Mouse (Mus musculus) midbrain, postnatal 0 days (tissue): ENCODE results near the gene Ppp1r9a. TPM values are rescaled to one million over a fixed set of nuclear protein-coding genes. Genes with fewer than 3 reads are reported as not detected.

ENCODE experiments used
- ATAC-seq: fragments of 200-750 bp; cut with Nextera tagmentation; 2 replicates; pipeline ENCODE4 v1.8.0; 2017; ENCODE audit warnings: moderate number of reproducible peaks, mild to moderate bottlenecking, moderate TSS enrichment, moderate library complexity; ENCODE audit not compliant: low FRiP score
- DNase-seq: peaks from one replicate; pipeline ENCODE4 v3.0.0-alpha.2; 2015; ENCODE audit warnings: low spot score
- H3K27ac ChIP-seq: fragments of 300-500 bp; sonication (generic); 2 replicates; pipeline ENCODE4 v1.5.1; 2014; ENCODE audit warnings: low read depth, mild to moderate bottlenecking, low read length, mixed read lengths
- H3K27me3 ChIP-seq: fragments of 300-500 bp; sonication (generic); 2 replicates; pipeline ENCODE4 v1.6.1; 2014; ENCODE audit warnings: low read length, control low read depth, mixed read lengths; ENCODE audit not compliant: insufficient read depth
- H3K36me3 ChIP-seq: fragments of 300-500 bp; sonication (generic); 2 replicates; pipeline ENCODE4 v1.6.1; 2014; ENCODE audit warnings: low read length, control low read depth, mixed read lengths; ENCODE audit not compliant: insufficient read depth
- H3K4me1 ChIP-seq: fragments of 300-500 bp; sonication (generic); 2 replicates; pipeline ENCODE4 v1.6.1; 2014; ENCODE audit warnings: mild to moderate bottlenecking, control low read depth, antibody characterized with exemption, low read length, mixed read lengths; ENCODE audit not compliant: insufficient read depth
- H3K4me2 ChIP-seq: fragments of 300-500 bp; sonication (generic); 2 replicates; pipeline ENCODE4 v1.6.1; 2014; ENCODE audit warnings: low read depth, mild to moderate bottlenecking, low read length, mixed read lengths; ENCODE audit not compliant: poor library complexity, severe bottlenecking
- H3K4me3 ChIP-seq: fragments of 300-500 bp; sonication (generic); 2 replicates; pipeline ENCODE4 v1.5.1; 2014; ENCODE audit warnings: low read depth, mild to moderate bottlenecking, low read length, moderate library complexity
- H3K9ac ChIP-seq: fragments of 300-500 bp; sonication (generic); replicated peaks from 2 replicates; pipeline ENCODE4 v1.6.1; 2014; ENCODE audit warnings: mild to moderate bottlenecking, low read length, moderate library complexity, mixed read lengths; ENCODE audit not compliant: poor library complexity, severe bottlenecking
- H3K9me3 ChIP-seq: fragments of 300-500 bp; sonication (generic); 2 replicates; pipeline ENCODE4 v1.6.1; 2016; ENCODE audit warnings: low read length, control low read depth
- CTCF ChIP-seq: IDR thresholded peaks from 2 replicates; pipeline ENCODE4 v1.5.1; 2016; ENCODE audit warnings: antibody characterized with exemption, mild to moderate bottlenecking
- WGBS: fragments of 180-500 bp; shearing (Covaris S2); extraction: QIAGEN DNeasy Blood & Tissue Kit; methylation state at CpG from one replicate; pipeline ENCODE4 v1.1.7; 2014; 5-methylcytosine and 5-hydroxymethylcytosine counted together
- polyA plus RNA-seq: library from polyadenylated mRNA; unstranded; fragments of >200 nt; fragmentation: Nextera tagmentation; extraction: Ambion mirVana; gene quantifications from 2 replicates; pipeline ENCODE4 v1.2.1, GENCODE M21; 2015
- total RNA-seq: library from RNA; depleted of rRNA; stranded (reverse); fragments of >200 nt; gene quantifications from 2 replicates; pipeline ENCODE4 v1.2.3, GENCODE M21; 2014

Gene Ppp1r9a
- total and polyA plus RNA-seq, 2 experiments from 2014 or later, result 43.6 to 66.3 TPM

- DNase-seq, result no peak
- H3K4me2 ChIP-seq, result no peak overlapping the region
- H3K4me3 ChIP-seq, result no peak overlapping the region
- H3K9ac ChIP-seq, result no peak overlapping the region
- H3K36me3 ChIP-seq, result no peaks in the 10 kb centered on the region
- WGBS, result 96% methylated on average over 4 of the region's 4 CpGs
- no peak for ATAC-seq
- H3K27ac ChIP-seq, result no peak overlapping the region
- no peaks in the 10 kb centered on the region for H3K9me3 ChIP-seq
- H3K4me1 ChIP-seq, result no peaks in the 10 kb centered on the region
- H3K27me3 ChIP-seq, result no peaks in the 10 kb centered on the region
- TF ChIP-seq CTCF, result no peak
Measured at GRCm38 (mm10) chr6:4967236-4967635, 64.5 kb downstream of the Ppp1r9a start.

GRCm38 (mm10) chr6:4971229-4971628 lies 68.5 kb downstream of the Ppp1r9a start:
- 86% methylated on average over 9 of the region's 9 CpGs for WGBS
- DNase-seq (no peak), ATAC-seq (no peak)

GRCm38 (mm10) chr6:4972808-4973207 lies 70.1 kb downstream of the Ppp1r9a start:
- no peak overlapping the region for H3K4me3 ChIP-seq
- H3K9me3 ChIP-seq, result no peaks in the 10 kb centered on the region
- H3K27ac ChIP-seq, result no peak overlapping the region
- DNase-seq (peak; percentile 44), ATAC-seq (no peak)
- no peak; the same call in 1 of the 2 replicates for TF ChIP-seq CTCF
- H3K4me2 ChIP-seq, result no peak overlapping the region
- H3K9ac ChIP-seq, result no peak overlapping the region
- 53% methylated on average over 6 of the region's 6 CpGs for WGBS
- no peaks in the 10 kb centered on the region for H3K27me3 ChIP-seq
- H3K36me3 ChIP-seq, result no peaks in the 10 kb centered on the region
- no peaks in the 10 kb centered on the region for H3K4me1 ChIP-seq

More at GRCm38 (mm10) chr6:4971229-4971628, 68.5 kb downstream of the Ppp1r9a start:
- Histone ChIP-seq H3K9ac (no peak overlapping the region), H3K4me2 (no peak overlapping the region), H3K9me3 (no peaks in the 10 kb centered on the region), H3K36me3 (no peaks in the 10 kb centered on the region), H3K4me1 (no peaks in the 10 kb centered on the region), H3K27ac (no peak overlapping the region), H3K27me3 (no peaks in the 10 kb centered on the region), H3K4me3 (no peak overlapping the region)
- TF ChIP-seq CTCF, result no peak

- Histone ChIP-seq H3K9me3 (no peaks in the 10 kb centered on the region), H3K4me1 (no peaks in the 10 kb centered on the region), H3K4me3 (no peak overlapping the region), H3K4me2 (no peak overlapping the region), H3K27me3 (no peaks in the 10 kb centered on the region), H3K27ac (no peak overlapping the region), H3K9ac (no peak overlapping the region), H3K36me3 (no peaks in the 10 kb centered on the region)
- no peak for TF ChIP-seq CTCF
- 89% methylated on average over 10 of the region's 10 CpGs for WGBS
- ATAC-seq, result no peak
- no peak for DNase-seq
Measured at GRCm38 (mm10) chr6:4973337-4973736, 70.6 kb downstream of the Ppp1r9a start.

GRCm38 (mm10) chr6:4977515-4977914 lies 74.8 kb downstream of the Ppp1r9a start:
- 87% methylated on average over 4 of the region's 4 CpGs for WGBS

GRCm38 (mm10) chr6:4978249-4978648 lies 75.5 kb downstream of the Ppp1r9a start:
- TF ChIP-seq CTCF, result no peak
- DNase-seq, result no peak
- H3K27ac ChIP-seq, result no peak overlapping the region

More at GRCm38 (mm10) chr6:4977515-4977914, 74.8 kb downstream of the Ppp1r9a start:
- no peak for DNase-seq
- no peak overlapping the region for H3K27ac ChIP-seq
- no peak for ATAC-seq
- no peak overlapping the region for H3K4me2 ChIP-seq
- no peaks in the 10 kb centered on the region for H3K4me1 ChIP-seq
- no peak overlapping the region for H3K9ac ChIP-seq
- no peaks in the 10 kb centered on the region for H3K36me3 ChIP-seq
- H3K9me3 ChIP-seq, result no peaks in the 10 kb centered on the region
- no peaks in the 10 kb centered on the region for H3K27me3 ChIP-seq
- H3K4me3 ChIP-seq, result no peak overlapping the region
- no peak for TF ChIP-seq CTCF

More at GRCm38 (mm10) chr6:4978249-4978648, 75.5 kb downstream of the Ppp1r9a start:
- WGBS, result 96% methylated on average over 2 of the region's 2 CpGs
- Histone ChIP-seq H3K4me2 (no peak overlapping the region), H3K9me3 (no peaks in the 10 kb centered on the region), H3K9ac (no peak overlapping the region), H3K4me1 (no peaks in the 10 kb centered on the region), H3K4me3 (no peak overlapping the region), H3K36me3 (no peaks in the 10 kb centered on the region), H3K27me3 (no peaks in the 10 kb centered on the region)
- no peak for ATAC-seq
